Mouse (Mus musculus): Measurements from ENCODE around the gene Slc17a5. TPM values are rescaled to one million over a fixed set of nuclear protein-coding genes. Genes with fewer than 3 reads are reported as not detected.
"Not testable (repeated sequence)": the region's sequence is repeated elsewhere in the genome, so short reads cannot be mapped to it uniquely, and the experiment has no call there.

The Slc17a5 gene
- polyA plus RNA-seq, 1 experiment from 2014 or later = 18.0 TPM

- Histone ChIP-seq H3K36me3 (no peaks in the 10 kb centered on the region), H3K9ac (replicated peaks) (peak overlapping the region; percentile 53), H3K4me1 (peaks cover 9% of the 10 kb centered on the region), H3K27ac (replicated peaks) (peak overlapping the region; percentile 77), H3K4me3 (peak overlapping the region; percentile 51), H3K27me3 (no peaks in the 10 kb centered on the region), H3K9me3 (no peaks in the 10 kb centered on the region), H3K4me2 (replicated peaks) (peak overlapping the region; percentile 83)
- ATAC-seq (replicated peaks) = peak; percentile 62
- 3% methylated on average over 16 of the region's 16 CpGs for WGBS
Observed at GRCm38 (mm10) chr9:78527767-78528381, 60.0 kb downstream of the Slc17a5 start.

- Histone ChIP-seq H3K4me3 (peak overlapping the region; percentile 51), H3K27me3 (no peaks in the 10 kb centered on the region), H3K9me3 (no peaks in the 10 kb centered on the region), H3K9ac (replicated peaks) (peak overlapping the region; percentile 53), H3K27ac (replicated peaks) (peak overlapping the region; percentile 77), H3K4me1 (peaks cover 9% of the 10 kb centered on the region), H3K36me3 (no peaks in the 10 kb centered on the region), H3K4me2 (replicated peaks) (peak overlapping the region; percentile 83)
- WGBS = 1% methylated on average over 24 of the region's 24 CpGs
- peak; percentile 70 for ATAC-seq (replicated peaks)
Observed at GRCm38 (mm10) chr9:78527301-78527761, 60.5 kb downstream of the Slc17a5 start.

- ATAC-seq (replicated peaks) = no peak
- Histone ChIP-seq H3K27ac (replicated peaks) (no peak overlapping the region), H3K9me3 (no peaks in the 10 kb centered on the region), H3K9ac (replicated peaks) (no peak overlapping the region), H3K4me2 (replicated peaks) (no peak overlapping the region), H3K4me1 (peaks cover 15% of the 10 kb centered on the region), H3K4me3 (no peak overlapping the region), H3K36me3 (no peaks in the 10 kb centered on the region), H3K27me3 (no peaks in the 10 kb centered on the region)
- 89% methylated on average over 2 of the region's 2 CpGs for WGBS
Observed at GRCm38 (mm10) chr9:78526206-78526605, 61.6 kb downstream of the Slc17a5 start.

GRCm38 (mm10) chr9:78525451-78526135 lies 62.2 kb downstream of the Slc17a5 start:
- no peaks in the 10 kb centered on the region for H3K27me3 ChIP-seq
- H3K9ac ChIP-seq (replicated peaks) = no peak overlapping the region
- H3K4me2 ChIP-seq (replicated peaks) = no peak overlapping the region
- ATAC-seq (replicated peaks) = no peak
- no peak overlapping the region for H3K4me3 ChIP-seq
- H3K36me3 ChIP-seq = no peaks in the 10 kb centered on the region
- no peaks in the 10 kb centered on the region for H3K9me3 ChIP-seq
- 89% methylated on average over 17 of the region's 17 CpGs for WGBS
- H3K4me1 ChIP-seq = peaks cover 20% of the 10 kb centered on the region
- H3K27ac ChIP-seq (replicated peaks) = no peak overlapping the region

GRCm38 (mm10) chr9:78521689-78522088 lies 66.2 kb downstream of the Slc17a5 start:
- Histone ChIP-seq H3K9ac (replicated peaks) (peak overlapping the region; percentile 56), H3K9me3 (no peaks in the 10 kb centered on the region), H3K4me3 (peak overlapping the region; percentile 52), H3K27me3 (no peaks in the 10 kb centered on the region), H3K4me1 (peaks cover 20% of the 10 kb centered on the region), H3K27ac (replicated peaks) (peak overlapping the region; percentile 82), H3K4me2 (replicated peaks) (peak overlapping the region; percentile 87), H3K36me3 (no peaks in the 10 kb centered on the region)
- 19% methylated on average over 14 of the region's 14 CpGs for WGBS
- ATAC-seq (replicated peaks) = peak; percentile 20; the same call in 1 of the 2 replicates

- peak overlapping the region; percentile 87 for H3K4me2 ChIP-seq (replicated peaks)
- H3K27ac ChIP-seq (replicated peaks) = peak overlapping the region; percentile 82
- H3K27me3 ChIP-seq = no peaks in the 10 kb centered on the region
- no peaks in the 10 kb centered on the region for H3K36me3 ChIP-seq
- peak overlapping the region; percentile 56 for H3K9ac ChIP-seq (replicated peaks)
- WGBS = 1% methylated on average over 40 of the region's 40 CpGs
- no peaks in the 10 kb centered on the region for H3K9me3 ChIP-seq
- H3K4me3 ChIP-seq = peak overlapping the region; percentile 52
- ATAC-seq (replicated peaks) = peak; percentile 79
- peaks cover 19% of the 10 kb centered on the region for H3K4me1 ChIP-seq
Observed at GRCm38 (mm10) chr9:78520780-78521601, 66.8 kb downstream of the Slc17a5 start.

GRCm38 (mm10) chr9:78520127-78520779 lies 67.6 kb downstream of the Slc17a5 start:
- peak overlapping the region; percentile 56 for H3K9ac ChIP-seq (replicated peaks)
- WGBS = under 1% methylated on average over 15 of the region's 15 CpGs
- no peaks in the 10 kb centered on the region for H3K36me3 ChIP-seq
- H3K4me3 ChIP-seq = peak overlapping the region; percentile 52
- peak overlapping the region; percentile 82 for H3K27ac ChIP-seq (replicated peaks)
- H3K27me3 ChIP-seq = no peaks in the 10 kb centered on the region
- ATAC-seq (replicated peaks) = peak; percentile 71
- H3K9me3 ChIP-seq = no peaks in the 10 kb centered on the region
- peak overlapping the region; percentile 87 for H3K4me2 ChIP-seq (replicated peaks)
- peaks cover 19% of the 10 kb centered on the region for H3K4me1 ChIP-seq

GRCm38 (mm10) chr9:78517237-78517636 lies 70.6 kb downstream of the Slc17a5 start:
- 58% methylated on average over 3 of the region's 3 CpGs for WGBS
- H3K9ac ChIP-seq (replicated peaks); H3K4me2 ChIP-seq (replicated peaks); H3K9me3 ChIP-seq; H3K27me3 ChIP-seq; H3K36me3 ChIP-seq; H3K4me3 ChIP-seq; H3K27ac ChIP-seq (replicated peaks); ATAC-seq (replicated peaks): not testable (repeated sequence)
- peaks cover 19% of the 10 kb centered on the region for H3K4me1 ChIP-seq

GRCm38 (mm10) chr9:78516125-78516524 lies 71.7 kb downstream of the Slc17a5 start:
- ATAC-seq (replicated peaks) = no peak
- Histone ChIP-seq H3K27me3 (no peaks in the 10 kb centered on the region), H3K36me3 (no peaks in the 10 kb centered on the region), H3K9me3 (no peaks in the 10 kb centered on the region), H3K4me2 (replicated peaks) (no peak overlapping the region), H3K27ac (replicated peaks) (no peak overlapping the region), H3K9ac (replicated peaks) (no peak overlapping the region), H3K4me3 (no peak overlapping the region), H3K4me1 (peaks cover 13% of the 10 kb centered on the region)
- 82% methylated on average over 3 of the region's 3 CpGs for WGBS

- Histone ChIP-seq H3K36me3 (no peaks in the 10 kb centered on the region), H3K4me2 (replicated peaks) (no peak overlapping the region), H3K27ac (replicated peaks) (no peak overlapping the region), H3K4me1 (no peaks in the 10 kb centered on the region), H3K9me3 (no peaks in the 10 kb centered on the region), H3K9ac (replicated peaks) (no peak overlapping the region), H3K4me3 (no peak overlapping the region), H3K27me3 (no peaks in the 10 kb centered on the region)
- no peak for ATAC-seq (replicated peaks)
- 77% methylated on average over 4 of the region's 4 CpGs for WGBS
Observed at GRCm38 (mm10) chr9:78514681-78515080, 73.2 kb downstream of the Slc17a5 start.

GRCm38 (mm10) chr9:78513776-78514500 lies 73.9 kb downstream of the Slc17a5 start:
- 88% methylated on average over 6 of the region's 6 CpGs for WGBS
- no peaks in the 10 kb centered on the region for H3K4me1 ChIP-seq
- no peak overlapping the region for H3K9ac ChIP-seq (replicated peaks)
- no peak overlapping the region for H3K27ac ChIP-seq (replicated peaks)
- H3K4me2 ChIP-seq (replicated peaks) = no peak overlapping the region
- no peaks in the 10 kb centered on the region for H3K27me3 ChIP-seq
- no peaks in the 10 kb centered on the region for H3K9me3 ChIP-seq
- H3K36me3 ChIP-seq = no peaks in the 10 kb centered on the region
- no peak overlapping the region for H3K4me3 ChIP-seq
- ATAC-seq (replicated peaks) = no peak
